Mouse (Mus musculus) thymus, adult 18-20 months (tissue): ENCODE measurements around the gene Scmh1.

Experiments
- DNase-seq, 2 experiments: peaks; one replicate each; pipeline ENCODE4 v3.0.0; 2022; ENCODE audit warnings: mixed read lengths in 2 of 2

Scmh1 gene

DNA sequence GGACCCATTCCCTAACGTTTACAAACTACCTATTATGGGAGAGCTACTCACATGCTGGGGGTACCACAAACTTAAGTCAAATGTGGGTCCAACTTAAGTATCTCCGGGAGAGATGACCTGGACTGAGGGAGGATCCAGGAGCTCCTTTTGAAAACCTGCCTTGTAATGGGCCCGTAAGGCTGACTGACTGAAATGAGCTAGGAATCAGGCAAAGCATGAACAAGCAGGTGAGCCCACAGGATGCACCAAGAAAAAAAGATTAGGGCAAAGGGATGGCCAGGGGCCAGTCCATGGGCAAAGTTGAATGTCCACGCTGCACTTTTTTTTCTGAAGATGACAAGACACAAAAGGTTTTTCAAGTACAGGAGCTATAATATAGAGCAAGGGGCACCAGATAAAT lies 163.9 kb downstream of the Scmh1 start:
- no peak for DNase-seq

DNA sequence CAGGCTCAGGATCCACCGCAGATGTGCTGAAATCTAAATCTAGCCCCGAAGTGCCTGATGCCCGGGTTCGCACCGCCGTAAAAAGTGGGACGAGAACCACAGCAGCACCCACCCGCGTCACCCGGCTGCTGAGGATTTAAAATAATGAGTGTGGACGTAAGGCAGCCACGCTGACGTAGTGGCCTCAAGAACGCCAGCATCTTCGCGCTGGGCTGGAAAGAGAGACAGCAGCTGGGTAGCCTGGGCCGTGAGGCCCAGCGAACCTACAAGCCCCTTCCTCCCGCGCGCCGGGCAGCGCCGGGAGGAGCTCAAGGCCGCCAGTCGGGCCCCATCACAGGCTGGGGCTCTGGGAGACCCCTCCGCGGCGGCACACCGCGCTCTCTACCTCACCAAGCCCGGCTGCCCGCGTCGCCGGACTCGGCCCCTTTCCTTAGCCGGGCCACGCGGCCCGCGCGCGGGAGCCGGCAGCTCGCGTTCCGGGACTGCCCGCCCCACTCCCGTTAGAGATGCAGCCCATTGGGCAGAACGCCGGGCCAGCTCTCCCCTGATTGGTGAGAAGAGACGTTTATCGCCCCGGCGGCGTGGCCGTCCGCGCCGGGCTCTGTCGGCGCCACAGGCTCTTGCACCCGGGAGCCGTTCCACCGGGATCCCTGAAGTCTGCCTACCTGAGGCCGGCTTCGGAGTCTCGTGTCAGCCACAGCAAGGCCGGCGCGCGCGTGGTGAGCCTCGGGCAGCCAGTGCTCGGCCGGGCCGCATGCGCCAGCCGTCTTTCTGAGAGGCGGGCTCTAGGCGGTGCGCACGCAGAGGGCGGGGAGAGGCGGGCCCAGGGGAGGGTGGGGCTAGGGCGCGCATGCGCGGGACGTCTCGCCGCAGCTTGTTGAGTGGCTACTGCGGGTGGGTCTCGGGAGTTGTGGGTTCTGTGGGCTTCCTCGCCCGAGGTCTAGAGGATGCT lies 164.7 kb downstream of the Scmh1 start, which contains the start of gene Ctps:
TSS of gene Ctps (minus strand) at position 791 of the 952 bp plus-strand sequence.
- DNase-seq: peak; percentile 87

DNA sequence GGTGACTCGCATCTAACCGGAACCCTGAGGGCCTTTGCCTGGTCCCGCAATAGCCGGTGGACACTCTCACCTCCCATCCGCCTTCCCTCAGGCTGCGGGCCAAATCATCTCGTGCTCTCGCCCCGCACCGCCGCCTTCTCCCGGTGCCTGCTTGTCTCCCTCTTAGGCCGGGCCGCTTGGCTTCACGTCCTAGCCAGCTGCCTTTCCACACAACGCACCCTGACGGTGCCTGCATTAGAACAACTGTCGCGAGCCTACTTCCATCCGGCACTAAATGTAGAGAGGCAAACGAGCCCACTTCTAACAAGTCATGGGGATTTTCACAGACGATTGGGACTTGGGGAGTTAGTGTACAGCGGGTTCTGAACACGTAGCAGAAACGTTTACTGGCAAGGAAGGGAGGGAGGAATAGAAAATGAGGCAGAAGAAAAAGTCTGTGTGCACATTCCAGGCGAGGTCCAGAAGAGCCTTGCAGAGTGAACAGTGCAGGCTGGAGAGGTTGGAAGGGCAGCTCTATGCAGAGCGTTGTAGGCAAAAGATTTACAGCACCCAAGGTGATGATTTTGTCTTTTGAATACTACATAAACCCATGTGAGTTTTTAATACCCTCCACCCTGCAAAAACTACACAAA lies 165.5 kb downstream of the Scmh1 start:
- DNase-seq: no peak

DNA sequence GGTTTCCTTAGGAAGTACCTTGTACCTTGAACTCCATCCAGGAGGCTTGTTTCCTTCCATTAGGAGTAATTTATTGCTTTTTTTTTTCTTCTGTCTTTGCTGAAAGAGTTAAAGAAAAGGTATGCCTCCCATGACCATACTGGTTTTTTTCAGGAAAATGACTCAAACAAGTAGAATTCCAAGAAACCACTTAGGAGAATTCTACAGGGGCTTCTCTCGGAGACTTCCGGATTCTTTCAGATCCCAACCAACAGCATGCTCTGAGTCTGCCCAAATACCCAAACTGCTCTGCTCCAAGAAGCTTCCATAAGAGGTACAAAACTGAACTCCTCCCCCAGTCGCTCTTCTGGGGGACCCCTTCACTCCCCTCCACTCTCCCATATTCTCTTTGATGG lies 166.0 kb downstream of the Scmh1 start:
- DNase-seq: no peak

DNA sequence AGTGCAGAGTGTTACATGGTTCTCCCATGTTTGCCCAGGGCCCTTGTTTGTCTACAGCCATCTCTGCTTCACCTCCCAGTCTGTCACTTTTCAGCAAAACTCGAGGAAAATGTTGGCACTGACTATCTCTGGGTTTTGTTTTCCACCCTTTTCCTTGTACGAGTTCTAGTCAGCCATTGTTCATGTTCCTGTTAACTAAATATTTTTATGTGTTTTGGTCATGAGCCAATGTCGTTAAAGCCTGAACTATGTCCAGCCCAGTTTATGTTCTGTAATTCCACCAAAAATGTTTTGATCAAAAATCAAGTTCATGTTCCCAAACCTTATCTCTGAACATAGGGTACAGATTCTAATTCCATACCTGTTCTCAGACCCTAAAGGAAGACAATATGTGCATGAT lies 166.6 kb downstream of the Scmh1 start:
- DNase-seq: no peak
